Mouse (Mus musculus) heart, embryonic 16.5 days (tissue): ENCODE data around the gene Cotl1. TPM values are rescaled to one million over a fixed set of nuclear protein-coding genes. Genes with fewer than 3 reads are reported as not detected.
A peak's percentile ranks its signal among the peaks of the same experiment; 100 is the strongest.

ENCODE experiments used
- ATAC-seq: fragments of 200-750 bp; cut with Nextera tagmentation; replicated peaks from 2 replicates; pipeline ENCODE4 v1.8.0; 2017; ENCODE audit warnings: moderate number of reproducible peaks; ENCODE audit not compliant: insufficient read depth, low FRiP score; ENCODE audit errors: extremely low read depth
- H3K27ac ChIP-seq: fragments of 300-500 bp; sonication (generic); 2 replicates; pipeline ENCODE4 v1.5.1; 2014; ENCODE audit warnings: mild to moderate bottlenecking, low read length, control low read depth, moderate library complexity
- H3K27me3 ChIP-seq: fragments of 300-500 bp; sonication (generic); 2 replicates; pipeline ENCODE4 v1.6.1; 2014; ENCODE audit warnings: low read length, mixed read lengths; ENCODE audit not compliant: control insufficient read depth, insufficient read depth
- H3K36me3 ChIP-seq: fragments of 300-500 bp; sonication (generic); 2 replicates; pipeline ENCODE4 v1.6.1; 2014; ENCODE audit not compliant: control insufficient read depth, insufficient read depth
- H3K4me1 ChIP-seq: fragments of 300-500 bp; sonication (generic); 2 replicates; pipeline ENCODE4 v1.6.1; 2014; ENCODE audit warnings: low read length, mixed read lengths; ENCODE audit not compliant: control insufficient read depth, insufficient read depth
- H3K4me2 ChIP-seq: fragments of 300-500 bp; sonication (generic); 2 replicates; pipeline ENCODE4 v1.6.1; 2014; ENCODE audit warnings: low read depth, mild to moderate bottlenecking, control low read depth, low read length
- H3K4me3 ChIP-seq: fragments of 300-500 bp; sonication (generic); 2 replicates; pipeline ENCODE4 v1.5.1; 2014; ENCODE audit warnings: mild to moderate bottlenecking, control low read depth, low read length
- H3K9ac ChIP-seq: fragments of 300-500 bp; sonication (generic); 2 replicates; pipeline ENCODE4 v1.6.1; 2014; ENCODE audit warnings: low read length, control low read depth
- H3K9me3 ChIP-seq: fragments of 300-500 bp; sonication (generic); replicated peaks from 2 replicates; pipeline ENCODE4 v1.6.1; 2016; ENCODE audit warnings: low read length; ENCODE audit not compliant: control insufficient read depth
- WGBS: fragments of 180-500 bp; shearing (Covaris S2); extraction: QIAGEN DNeasy Blood & Tissue Kit; methylation state at CpG from one replicate; pipeline ENCODE4 v1.1.7; 2014; 5-methylcytosine and 5-hydroxymethylcytosine counted together
- polyA plus RNA-seq: library from polyadenylated mRNA; unstranded; fragments of >200 nt; fragmentation: Nextera tagmentation; extraction: Ambion mirVana; gene quantifications from 2 replicates; pipeline ENCODE4 v1.2.1, GENCODE M21; 2015

Gene Cotl1
- polyA plus RNA-seq, 1 experiment from 2014 or later = 56.1 TPM

DNA sequence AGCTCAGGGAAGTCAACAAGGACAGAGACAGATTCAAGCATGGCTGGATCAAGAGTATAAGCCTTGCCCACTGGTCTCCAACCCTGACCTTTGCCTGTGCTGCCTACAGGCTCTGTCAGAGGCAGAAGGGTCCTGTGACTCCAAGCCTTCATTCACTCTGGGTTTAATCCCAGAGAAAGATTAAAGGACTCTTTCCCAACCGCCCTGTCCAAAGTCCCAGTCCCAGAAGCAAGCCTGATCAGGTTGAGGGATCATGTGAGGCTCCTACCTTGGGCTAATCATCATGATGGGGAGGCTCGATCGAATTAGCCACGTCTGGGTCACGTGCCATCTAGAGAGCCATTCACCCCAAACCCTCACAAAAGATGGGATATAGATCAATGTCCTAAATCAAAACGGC lies 5.7 kb downstream of the Cotl1 start:
- H3K4me2 ChIP-seq = no peak overlapping the region
- H3K27me3 ChIP-seq = no peaks in the 10 kb centered on the region
- H3K9ac ChIP-seq = no peak overlapping the region
- ATAC-seq = no peak
- no peaks in the 10 kb centered on the region for H3K9me3 ChIP-seq
- H3K27ac ChIP-seq = no peak overlapping the region
- H3K36me3 ChIP-seq = no peaks in the 10 kb centered on the region
- H3K4me3 ChIP-seq = no peak overlapping the region
- peaks cover 26% of the 10 kb centered on the region for H3K4me1 ChIP-seq
- 85% methylated on average over 6 of the region's 6 CpGs for WGBS

DNA sequence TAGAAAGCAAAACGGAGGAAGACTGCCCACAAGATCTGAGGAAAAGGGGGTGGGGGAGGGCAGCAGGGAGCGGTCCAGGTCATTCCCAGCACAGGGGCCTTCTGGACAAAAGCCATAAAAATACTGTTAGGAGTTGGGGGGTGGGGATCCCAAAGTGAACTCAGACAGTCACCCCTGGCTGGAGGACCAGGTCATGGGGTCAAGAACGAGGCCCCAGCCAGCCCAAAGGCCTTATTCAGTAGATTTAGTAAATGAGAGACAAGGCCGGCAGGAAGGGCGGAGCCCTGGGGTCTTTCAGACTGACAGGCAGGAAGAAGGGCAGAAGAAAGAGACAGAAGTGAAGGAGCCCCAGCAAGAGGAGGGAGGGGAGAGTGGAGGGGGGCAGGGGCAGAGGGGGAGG lies 7.4 kb downstream of the Cotl1 start:
- H3K9ac ChIP-seq = no peak overlapping the region
- WGBS = 48% methylated on average over 5 of the region's 5 CpGs
- no peaks in the 10 kb centered on the region for H3K9me3 ChIP-seq
- H3K4me1 ChIP-seq = peaks cover 31% of the 10 kb centered on the region
- ATAC-seq = no peak
- H3K27me3 ChIP-seq = no peaks in the 10 kb centered on the region
- H3K27ac ChIP-seq = peak overlapping the region; percentile 37; the same call in 1 of the 2 replicates
- H3K36me3 ChIP-seq = no peaks in the 10 kb centered on the region
- no peak overlapping the region for H3K4me3 ChIP-seq
- H3K4me2 ChIP-seq = peak overlapping the region; percentile 8; the same call in 1 of the 2 replicates

DNA sequence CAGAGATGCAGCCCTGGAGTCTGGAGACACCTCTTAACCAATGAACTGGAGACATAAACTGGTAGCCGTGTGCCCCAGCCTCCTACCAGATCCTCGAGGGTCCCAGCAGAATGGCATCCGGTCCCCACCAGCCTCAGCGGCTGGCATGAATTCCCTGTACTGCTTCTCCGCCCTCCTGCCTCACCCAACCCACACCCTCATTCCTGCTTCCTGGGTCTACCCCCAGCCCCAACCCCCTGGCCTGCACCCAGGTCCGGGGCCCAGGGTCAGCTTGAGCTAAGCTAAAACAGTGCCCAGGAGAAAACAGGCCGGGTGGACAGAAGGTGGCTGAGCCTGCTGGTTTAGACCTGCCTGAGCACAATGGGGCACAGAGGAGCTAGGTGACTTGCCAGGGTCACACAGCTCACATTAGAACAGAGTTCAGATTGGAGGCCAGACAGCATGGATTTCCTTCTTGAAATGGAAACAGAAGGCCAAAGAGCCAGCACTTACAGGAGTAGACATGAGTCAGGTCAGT lies 8.2 kb downstream of the Cotl1 start:
- Histone ChIP-seq H3K4me1 (peaks cover 33% of the 10 kb centered on the region), H3K9me3 (no peaks in the 10 kb centered on the region), H3K36me3 (no peaks in the 10 kb centered on the region), H3K4me2 (peak overlapping the region; percentile 58), H3K9ac (peak overlapping the region; percentile 39), H3K27me3 (no peaks in the 10 kb centered on the region), H3K27ac (peak overlapping the region; percentile 48), H3K4me3 (no peak overlapping the region; the same call in 1 of the 2 replicates)
- ATAC-seq = no peak
- 62% methylated on average over 7 of the region's 7 CpGs for WGBS

DNA sequence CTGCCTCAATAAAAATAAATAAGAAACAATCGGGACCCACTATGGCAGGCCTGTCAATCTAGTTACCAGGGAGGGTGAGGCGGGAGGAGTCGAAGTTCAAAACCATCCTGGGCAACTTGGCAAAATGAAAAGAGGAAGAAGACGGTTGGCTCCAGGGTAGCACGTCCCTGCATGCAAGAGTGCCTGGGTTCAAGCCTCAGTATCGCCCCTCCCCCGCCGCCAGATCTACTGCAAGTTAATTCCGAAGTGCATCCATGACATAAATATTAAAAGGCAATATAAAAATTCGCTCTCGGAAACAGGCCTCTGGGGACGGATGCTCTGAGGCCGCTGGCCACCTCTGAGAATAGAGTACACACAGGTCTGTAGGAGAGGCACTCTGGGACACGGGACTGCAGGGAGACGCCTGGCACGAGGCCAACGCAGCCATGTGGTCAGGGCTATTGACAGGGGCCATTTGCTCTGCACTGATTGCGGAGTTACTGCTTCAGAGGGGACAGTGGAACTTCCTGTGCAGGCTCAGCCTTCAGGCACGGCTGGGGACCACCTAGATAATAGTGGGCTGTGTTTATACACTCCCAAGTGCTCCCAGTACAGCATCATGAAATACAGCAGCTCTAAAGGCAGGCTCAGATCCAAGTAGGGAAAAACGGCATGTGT lies 8.9 kb downstream of the Cotl1 start:
- H3K4me2 ChIP-seq = peak overlapping the region; percentile 58
- H3K36me3 ChIP-seq = no peaks in the 10 kb centered on the region
- peak overlapping the region; percentile 24; the same call in 1 of the 2 replicates for H3K4me3 ChIP-seq
- peaks cover 37% of the 10 kb centered on the region for H3K4me1 ChIP-seq
- WGBS = 27% methylated on average over 20 of the region's 20 CpGs
- ATAC-seq = peak; percentile 76
- H3K27ac ChIP-seq = peak overlapping the region; percentile 48
- no peaks in the 10 kb centered on the region for H3K9me3 ChIP-seq
- no peaks in the 10 kb centered on the region for H3K27me3 ChIP-seq
- H3K9ac ChIP-seq = peak overlapping the region; percentile 39

DNA sequence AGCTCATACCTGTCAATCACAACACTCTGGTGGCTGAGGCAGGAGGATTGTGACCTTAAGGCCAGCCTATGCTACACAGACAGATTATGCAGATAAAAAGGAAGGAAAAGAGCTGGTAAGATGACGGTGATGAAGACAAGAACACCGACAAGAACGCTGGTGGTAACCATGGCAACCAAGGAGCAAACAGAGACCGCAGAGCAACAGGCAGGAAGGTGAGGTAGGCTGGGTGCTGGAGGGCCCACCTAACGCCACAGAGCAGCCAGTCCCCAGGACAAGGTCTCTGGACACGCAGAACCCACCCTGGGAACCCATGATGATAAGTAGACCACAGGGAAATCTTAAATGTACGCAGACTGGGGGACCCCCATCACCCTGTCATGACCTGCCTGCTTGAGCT lies 9.8 kb downstream of the Cotl1 start:
- no peak for ATAC-seq
- H3K4me3 ChIP-seq = no peak overlapping the region
- H3K4me1 ChIP-seq = peaks cover 43% of the 10 kb centered on the region
- no peaks in the 10 kb centered on the region for H3K36me3 ChIP-seq
- no peaks in the 10 kb centered on the region for H3K9me3 ChIP-seq
- no peaks in the 10 kb centered on the region for H3K27me3 ChIP-seq
- no peak overlapping the region for H3K4me2 ChIP-seq
- WGBS = 65% methylated on average over 7 of the region's 7 CpGs
- H3K9ac ChIP-seq = no peak overlapping the region
- H3K27ac ChIP-seq = no peak overlapping the region

DNA sequence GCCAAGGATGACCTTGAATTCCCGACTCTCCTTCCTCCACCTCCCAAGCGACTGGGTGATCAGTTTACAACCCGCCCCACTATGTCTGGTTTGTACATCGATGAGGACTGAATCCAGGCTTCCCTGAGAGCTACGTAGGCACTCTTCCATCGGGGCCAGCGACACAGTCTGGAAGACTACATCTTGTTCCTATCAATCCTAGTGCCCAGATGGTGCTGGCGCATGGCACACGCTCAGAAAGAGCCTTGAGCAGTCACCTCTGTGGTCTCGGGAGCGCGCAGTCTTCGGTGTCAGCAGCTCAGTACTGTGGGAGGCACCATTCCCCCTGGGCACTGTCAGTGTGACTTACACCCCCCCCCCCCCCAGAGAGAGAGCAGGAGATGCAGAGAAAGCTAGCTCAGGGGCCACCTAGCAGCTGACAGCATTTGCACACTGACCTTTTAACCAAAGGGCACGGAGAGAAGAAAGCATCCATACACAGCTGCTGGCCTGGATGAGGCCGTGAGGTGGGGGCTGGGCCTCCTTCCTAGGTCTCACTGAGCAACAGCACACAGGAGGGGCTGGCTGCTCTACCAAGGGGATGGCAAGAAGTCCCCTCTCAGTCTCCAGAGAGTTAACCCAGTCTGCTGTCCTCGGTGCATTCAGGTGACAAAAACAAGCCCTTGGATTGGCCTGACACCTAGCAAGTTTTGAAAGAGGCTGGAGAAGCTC lies 10.3 kb downstream of the Cotl1 start:
- H3K4me1 ChIP-seq = peaks cover 43% of the 10 kb centered on the region

DNA sequence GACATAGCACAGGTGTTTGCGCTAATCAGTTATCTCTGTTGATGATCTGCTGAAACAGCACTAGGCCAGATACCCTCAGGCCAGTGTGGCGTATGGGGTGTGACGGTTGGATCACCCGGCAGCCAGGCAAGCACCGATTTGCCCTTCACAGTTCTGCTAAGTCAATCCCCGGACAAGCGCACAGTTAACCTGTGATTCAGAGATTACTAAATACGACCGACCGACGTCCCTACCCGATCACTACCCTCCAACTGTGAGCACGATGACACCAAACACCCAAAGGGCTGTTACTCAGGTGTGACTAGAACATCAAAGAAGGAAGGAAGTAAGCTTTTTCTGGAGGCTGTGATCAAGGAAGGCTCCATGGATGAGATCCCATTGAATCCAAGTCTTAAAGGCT lies 10.9 kb downstream of the Cotl1 start:
- Histone ChIP-seq H3K4me1 (peaks cover 43% of the 10 kb centered on the region), H3K27me3 (no peaks in the 10 kb centered on the region), H3K4me3 (no peak overlapping the region), H3K4me2 (no peak overlapping the region), H3K36me3 (no peaks in the 10 kb centered on the region), H3K9me3 (no peaks in the 10 kb centered on the region), H3K9ac (no peak overlapping the region), H3K27ac (no peak overlapping the region)
- no peak for ATAC-seq
- WGBS = 79% methylated on average over 13 of the region's 13 CpGs

More for the DNA sequence above, 10.3 kb downstream of the Cotl1 start:
- Histone ChIP-seq H3K36me3 (no peaks in the 10 kb centered on the region), H3K27ac (no peak overlapping the region), H3K27me3 (no peaks in the 10 kb centered on the region), H3K4me2 (no peak overlapping the region), H3K4me3 (no peak overlapping the region), H3K9ac (no peak overlapping the region), H3K9me3 (no peaks in the 10 kb centered on the region)
- 74% methylated on average over 16 of the region's 16 CpGs for WGBS
- no peak for ATAC-seq

DNA sequence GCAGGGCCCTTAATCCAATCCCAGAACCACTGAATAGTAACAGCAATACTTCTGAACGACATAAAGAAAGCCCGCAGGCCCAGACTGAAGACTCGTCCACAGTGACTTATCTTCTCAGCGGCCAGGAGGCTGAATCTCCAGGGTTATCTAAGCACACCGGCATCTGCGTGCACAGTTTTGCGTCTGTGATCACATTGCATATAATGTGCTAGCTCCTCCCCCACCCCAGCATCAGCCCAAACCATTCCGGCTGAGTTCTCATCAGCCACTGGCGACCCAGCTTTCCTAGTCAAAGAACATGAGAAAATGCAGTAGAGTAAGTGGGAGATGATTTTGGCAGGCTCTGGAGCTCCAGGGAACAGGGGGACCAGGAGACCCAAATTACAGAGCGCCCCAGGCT lies 11.3 kb downstream of the Cotl1 start:
- ATAC-seq = no peak
- WGBS = 77% methylated on average over 10 of the region's 10 CpGs
- no peaks in the 10 kb centered on the region for H3K27me3 ChIP-seq
- no peak overlapping the region for H3K9ac ChIP-seq
- no peaks in the 10 kb centered on the region for H3K36me3 ChIP-seq
- H3K4me3 ChIP-seq = no peak overlapping the region
- no peak overlapping the region for H3K27ac ChIP-seq
- H3K4me2 ChIP-seq = no peak overlapping the region
- H3K9me3 ChIP-seq = no peaks in the 10 kb centered on the region
- peaks cover 46% of the 10 kb centered on the region for H3K4me1 ChIP-seq

DNA sequence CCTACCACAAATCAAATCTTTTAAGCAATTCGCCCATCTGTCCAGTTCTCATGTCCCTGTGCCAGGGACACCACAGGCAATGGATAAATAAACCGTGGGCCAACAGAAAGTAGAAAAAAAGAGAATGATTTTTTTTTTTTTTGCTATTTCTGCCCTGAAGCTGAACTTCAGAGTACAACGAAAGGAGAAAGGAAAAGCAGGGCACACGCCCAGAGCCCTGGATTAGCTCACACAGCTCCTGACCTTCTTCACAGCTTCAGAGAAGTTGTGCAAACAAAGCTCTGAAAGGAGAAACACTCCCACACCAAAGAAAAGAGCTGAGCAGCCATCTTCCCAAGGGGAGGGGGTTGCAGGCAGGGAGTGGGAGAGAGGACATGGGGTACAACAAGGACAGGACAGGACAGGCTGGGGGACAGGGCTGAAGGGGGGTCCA lies 12.6 kb downstream of the Cotl1 start:
- no peaks in the 10 kb centered on the region for H3K9me3 ChIP-seq
- no peak overlapping the region for H3K9ac ChIP-seq
- H3K4me2 ChIP-seq = no peak overlapping the region
- ATAC-seq = no peak
- peaks cover 44% of the 10 kb centered on the region for H3K4me1 ChIP-seq
- H3K36me3 ChIP-seq = no peaks in the 10 kb centered on the region
- H3K27ac ChIP-seq = 0 out of 2 replicates have a peak overlapping the region, but pooled peaks have one; percentile 11
- H3K4me3 ChIP-seq = no peak overlapping the region
- WGBS = 51% methylated on average over 4 of the region's 4 CpGs
- no peaks in the 10 kb centered on the region for H3K27me3 ChIP-seq
